Mouse (Mus musculus): ENCODE measurements around the gene Syce2.
A peak's percentile ranks its signal among the peaks of the same experiment; 100 is the strongest.

Syce2 gene

GRCm38 (mm10) chr8:84844397-84845070 lies 27.4 kb upstream of the Syce2 start:
- DNase-seq (ENCODE audit: low read depth, low spot score), result no peak

- no peak for DNase-seq (ENCODE audit: low read depth, low spot score)
These were observed 26.4 kb upstream of the Syce2 start for GRCm38 (mm10) chr8:84845355-84846093.

DNA sequence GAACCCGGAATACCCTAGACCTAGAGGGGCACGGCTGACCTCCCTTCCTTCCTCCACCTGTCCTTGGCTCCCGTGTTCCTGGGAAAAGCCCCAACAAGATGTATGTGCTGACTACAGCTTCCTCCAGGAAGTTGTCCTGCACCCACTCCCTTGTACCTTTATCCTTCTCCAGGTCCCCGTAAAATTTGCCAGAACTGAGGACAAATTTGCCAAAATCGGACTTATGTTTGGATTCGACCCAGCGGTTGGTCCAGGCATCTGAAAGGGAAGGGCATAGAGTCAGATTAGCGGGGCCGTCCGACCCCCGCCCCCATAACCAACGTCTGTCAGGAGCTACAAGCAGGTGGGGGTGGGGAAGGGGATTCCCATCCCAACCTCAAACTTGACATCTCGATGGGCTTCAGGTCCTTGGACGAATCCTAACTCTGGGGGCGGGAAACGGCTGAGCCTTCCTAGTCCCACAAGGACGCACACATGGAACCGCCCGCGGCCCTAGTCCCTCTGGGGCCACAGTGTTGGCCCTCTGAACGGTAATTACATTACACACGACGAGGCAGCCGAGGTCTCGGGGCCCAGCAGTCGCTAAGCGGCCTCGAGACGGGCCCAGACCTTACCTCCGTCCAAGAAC lies 25.7 kb upstream of the Syce2 start:
- no peak for DNase-seq (ENCODE audit: low read depth, low spot score)

GRCm38 (mm10) chr8:84846722-84847572 lies 25.0 kb upstream of the Syce2 start, which contains the start of gene Calr:
TSS of gene Calr (minus strand) at chr8:84846934.
- DNase-seq (ENCODE audit: low read depth, low spot score), result peak; percentile 99

GRCm38 (mm10) chr8:84847684-84848435 lies 24.1 kb upstream of the Syce2 start:
- no peak for DNase-seq (ENCODE audit: low read depth, low spot score)

DNA sequence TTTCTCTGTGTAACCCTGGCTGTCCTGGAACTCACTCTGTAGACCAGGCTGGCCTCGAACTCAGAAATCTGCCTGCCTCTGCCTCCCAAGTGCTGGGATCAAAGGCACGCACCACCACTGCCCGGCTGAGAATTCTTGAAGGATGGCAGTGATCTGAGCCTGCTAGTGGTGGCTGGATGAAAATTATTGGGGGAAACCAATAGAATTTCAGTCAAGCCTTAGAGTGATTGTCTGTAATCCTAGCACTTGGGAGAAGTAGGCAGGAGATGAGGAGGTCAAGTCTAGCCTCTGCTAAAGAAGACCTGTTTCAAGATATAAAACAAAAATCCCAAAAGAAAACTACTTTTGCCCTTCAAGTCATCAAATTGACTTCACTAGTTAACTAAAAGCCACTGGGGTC lies 15.5 kb upstream of the Syce2 start:
- no peak for DNase-seq (ENCODE audit: low read depth, low spot score)

DNA sequence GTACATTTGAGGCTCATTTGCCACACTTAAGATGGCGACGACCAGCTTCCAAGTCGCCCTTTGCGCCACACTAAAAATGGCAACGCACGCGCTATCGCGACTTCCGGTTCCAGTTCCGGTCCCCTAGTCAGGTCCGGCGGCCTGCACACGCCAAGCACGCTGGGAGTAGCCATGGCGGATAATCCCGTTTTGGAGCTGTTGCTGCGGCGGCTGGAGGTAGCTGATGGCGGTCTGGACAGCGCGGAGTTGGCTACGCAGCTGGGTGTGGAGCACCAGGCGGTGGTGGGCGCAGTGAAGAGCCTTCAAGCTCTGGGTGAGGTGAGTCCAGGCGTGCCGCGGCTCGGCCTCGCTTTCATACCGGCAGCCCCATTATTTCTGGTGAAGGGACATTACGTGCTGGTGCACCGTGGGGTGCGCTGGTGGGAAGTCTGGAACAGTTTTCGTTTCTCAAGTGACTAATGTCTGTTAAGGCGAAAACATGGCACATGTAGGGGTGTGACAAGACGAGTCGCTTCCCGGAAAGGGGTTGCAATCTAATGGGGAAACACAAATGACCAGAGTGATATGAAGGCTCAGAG lies 15.0 kb upstream of the Syce2 start, which contains the start of gene Farsa:
Gene Farsa (plus strand): TSS at position 126 of the 578 bp plus-strand sequence.
- DNase-seq (ENCODE audit: low read depth, low spot score), result peak; percentile 87

DNA sequence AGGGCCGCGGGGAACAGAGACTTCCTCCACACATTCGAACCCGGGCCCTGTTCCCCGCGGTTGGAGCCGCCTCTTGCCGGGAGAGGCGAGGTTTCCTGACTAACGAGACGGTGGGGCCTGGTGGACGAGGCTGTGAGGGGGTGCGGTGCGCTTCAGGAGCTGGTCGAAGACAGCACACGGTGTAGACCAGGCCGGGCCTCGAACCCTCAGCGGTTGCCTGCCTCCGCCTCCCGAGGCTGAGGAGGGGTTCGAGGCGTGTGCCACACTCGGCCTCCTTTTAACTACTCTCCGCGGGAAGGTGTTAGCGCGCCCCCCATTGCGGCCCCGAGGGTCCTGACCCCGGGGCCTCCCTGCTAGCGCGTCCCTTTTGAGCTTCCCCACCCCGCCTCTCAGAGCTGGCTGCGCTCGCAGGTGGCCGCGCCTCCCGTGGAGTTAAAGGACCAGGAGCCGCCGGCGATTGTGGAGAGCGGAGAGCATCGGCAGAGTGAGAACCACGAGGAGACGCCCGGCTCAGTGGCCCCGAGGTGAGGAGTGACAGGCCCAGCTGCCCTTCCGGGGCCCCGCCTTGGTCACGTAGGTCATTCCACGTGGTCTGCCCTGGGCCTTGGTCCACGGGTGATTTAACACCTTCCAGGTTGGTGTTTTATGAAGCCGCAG lies 526 bp downstream of the Syce2 start:
- no peak for DNase-seq (ENCODE audit: low read depth, low spot score)

DNA sequence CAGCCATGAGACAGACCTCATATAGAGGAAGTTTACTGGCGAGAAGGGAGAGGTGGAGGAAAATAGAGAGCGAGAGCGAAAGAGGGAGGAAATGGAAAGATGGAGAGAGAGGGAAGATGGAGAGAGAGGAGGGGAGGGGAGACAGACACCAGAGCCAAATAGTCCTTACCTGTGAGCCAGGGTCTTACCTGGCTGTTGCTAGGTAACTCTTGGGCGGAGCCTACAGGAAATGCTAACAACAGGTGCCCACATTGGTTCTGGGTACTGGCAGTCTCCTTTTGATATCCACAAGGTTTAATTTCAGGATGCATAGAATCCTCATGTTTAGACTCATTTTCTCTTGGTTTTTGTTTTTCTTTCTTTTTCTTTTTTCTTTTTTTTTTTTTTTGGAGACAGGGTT lies 1.1 kb downstream of the Syce2 start:
- no peak for DNase-seq (ENCODE audit: low read depth, low spot score)

- no peak for DNase-seq (ENCODE audit: low read depth, low spot score)
These were observed 2.4 kb downstream of the Syce2 start for GRCm38 (mm10) chr8:84874339-84874738.

DNA sequence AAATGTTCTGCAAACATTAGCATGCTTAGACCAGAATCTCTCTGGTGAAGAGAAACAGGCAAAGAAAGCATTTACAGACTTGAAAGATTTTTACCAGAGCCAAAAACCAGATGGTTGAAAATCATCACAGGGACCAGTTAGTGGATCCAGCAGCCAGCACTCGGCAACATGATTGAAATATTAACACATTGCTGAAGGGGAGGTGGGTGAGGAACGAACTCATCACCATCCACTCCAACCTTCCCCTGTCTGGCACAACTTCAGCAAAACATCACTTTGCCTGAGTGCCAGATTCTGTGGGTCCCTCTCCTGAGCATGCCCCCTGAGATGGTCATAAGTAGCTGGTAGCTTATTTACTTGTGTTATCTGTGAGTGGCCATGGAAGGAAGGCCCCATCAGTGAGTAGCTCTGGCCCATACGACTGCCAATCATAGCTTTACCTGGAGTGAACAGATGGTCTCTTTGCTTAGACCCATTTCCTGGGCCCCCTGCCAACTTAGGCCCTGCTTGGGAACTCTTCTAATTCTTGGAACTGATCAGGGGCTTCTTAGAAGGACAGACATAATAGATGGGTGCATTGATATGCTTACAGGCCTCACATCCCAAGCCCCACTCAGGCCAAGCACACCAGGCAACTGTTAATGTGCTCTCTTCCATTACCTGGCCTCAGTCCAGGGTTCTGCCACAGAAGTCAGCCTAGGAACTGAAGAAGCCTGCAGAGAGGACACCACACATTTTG lies 5.6 kb downstream of the Syce2 start:
- no peak for DNase-seq (ENCODE audit: low read depth, low spot score)

DNA sequence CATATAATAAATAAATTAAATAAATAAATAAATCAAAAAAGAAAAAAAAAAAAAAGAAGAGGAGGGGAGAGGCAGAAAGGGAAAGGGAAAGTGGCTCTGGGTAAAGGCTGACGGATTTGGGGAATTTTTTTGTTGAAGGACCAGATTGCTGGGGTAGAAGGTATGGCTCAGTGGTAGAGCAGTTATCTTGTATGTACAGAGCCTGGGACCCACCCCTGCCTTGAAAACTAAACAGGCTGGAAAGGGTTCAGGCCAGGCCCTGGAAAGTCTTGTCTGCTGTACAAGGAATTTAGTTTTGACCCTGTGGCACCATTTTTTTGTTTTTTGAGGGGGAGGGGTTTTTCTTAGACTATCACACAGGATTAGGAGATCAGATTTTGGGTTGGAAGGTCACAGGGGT lies 7.0 kb downstream of the Syce2 start:
- DNase-seq (ENCODE audit: low read depth, low spot score), result no peak

DNA sequence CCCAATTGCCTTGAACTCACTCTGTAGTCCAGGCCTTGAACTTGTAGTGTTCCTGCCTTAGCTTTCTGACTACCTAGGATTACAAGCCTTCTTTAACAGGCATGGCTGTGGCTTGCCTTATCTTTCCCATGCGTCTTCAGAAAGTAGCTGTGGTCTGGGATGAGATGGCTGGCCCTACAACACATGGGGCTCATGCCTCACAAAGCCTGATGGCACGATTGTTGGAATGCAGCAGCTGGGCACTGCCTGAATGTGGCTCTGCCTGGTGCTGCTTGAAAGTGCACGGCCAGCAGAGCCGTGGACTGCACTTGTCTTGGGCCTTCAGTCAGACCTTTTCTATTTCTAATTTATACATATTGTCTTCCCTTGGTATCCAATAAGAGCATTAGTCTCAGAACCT lies 12.8 kb downstream of the Syce2 start:
- no peak for DNase-seq (ENCODE audit: low read depth, low spot score)

DNA sequence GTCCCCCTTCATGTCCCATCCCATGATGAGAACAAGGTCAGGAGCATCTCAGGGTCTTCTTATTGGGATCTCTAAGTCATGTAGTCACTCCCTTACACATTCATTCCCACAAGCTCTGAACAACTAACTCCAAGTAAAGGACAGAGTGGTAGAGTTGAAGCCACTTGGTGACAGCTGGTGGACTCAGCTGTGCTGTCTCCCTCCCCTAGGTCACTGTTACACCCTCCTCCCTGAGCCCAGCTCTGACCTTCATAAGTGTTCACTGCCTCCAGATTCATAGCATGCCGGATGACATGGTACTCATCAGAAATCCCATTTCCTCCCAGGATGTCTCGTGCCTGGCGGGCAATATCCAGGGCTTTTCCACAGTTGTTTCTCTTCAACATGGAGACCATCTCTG lies 16.4 kb downstream of the Syce2 start:
- no peak for DNase-seq (ENCODE audit: low read depth, low spot score)

GRCm38 (mm10) chr8:84889141-84889540 lies 17.2 kb downstream of the Syce2 start:
- no peak for DNase-seq (ENCODE audit: low read depth, low spot score)

- no peak for DNase-seq (ENCODE audit: low read depth, low spot score)
These were observed 21.2 kb downstream of the Syce2 start for GRCm38 (mm10) chr8:84892993-84893708.

DNA sequence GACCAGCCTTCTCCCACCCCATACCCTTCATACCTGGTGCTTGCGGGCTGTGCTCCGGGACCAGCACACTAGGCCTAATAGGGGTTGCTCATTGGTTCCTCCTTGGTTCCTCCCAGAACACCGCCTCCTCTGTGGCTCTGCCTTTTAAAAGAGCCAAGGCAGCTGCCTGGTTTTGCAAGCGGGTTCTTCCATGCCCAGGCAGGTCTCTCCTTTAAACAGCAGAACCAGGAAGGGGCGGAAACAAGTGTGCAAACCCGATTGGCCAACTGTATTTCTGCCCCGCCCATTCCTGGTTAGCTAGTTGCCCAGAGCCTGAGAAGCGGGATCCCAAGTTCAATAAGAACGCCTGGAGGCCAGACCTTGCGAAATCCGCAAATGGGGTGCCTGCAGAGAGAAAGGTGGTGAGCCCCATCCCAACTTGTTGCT lies 21.8 kb downstream of the Syce2 start, which contains the start of gene Gcdh:
Gene Gcdh (minus strand): TSS at position 213 of the 426 bp plus-strand sequence.
- DNase-seq (ENCODE audit: low read depth, low spot score), result peak; percentile 82

DNA sequence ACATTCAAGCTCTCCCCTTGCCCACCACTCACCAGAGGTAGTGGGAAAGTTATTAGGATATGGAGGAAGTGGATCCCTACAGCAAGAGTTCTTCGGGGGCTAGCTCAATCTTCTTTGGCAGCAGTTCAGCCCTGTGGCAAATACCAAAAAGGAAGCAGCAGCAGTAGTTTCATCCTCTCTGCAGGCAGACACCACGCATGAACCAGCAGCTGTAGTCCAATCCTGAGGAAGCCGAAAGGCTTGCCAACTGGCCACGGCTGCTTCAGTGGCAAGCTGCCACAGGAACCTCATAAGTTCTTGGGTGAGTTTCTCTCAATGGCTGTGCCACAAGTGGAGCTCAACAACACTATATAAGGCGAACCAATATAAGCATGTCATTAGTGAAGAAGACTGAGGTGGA lies 24.1 kb downstream of the Syce2 start:
- DNase-seq (ENCODE audit: low read depth, low spot score), result no peak

DNA sequence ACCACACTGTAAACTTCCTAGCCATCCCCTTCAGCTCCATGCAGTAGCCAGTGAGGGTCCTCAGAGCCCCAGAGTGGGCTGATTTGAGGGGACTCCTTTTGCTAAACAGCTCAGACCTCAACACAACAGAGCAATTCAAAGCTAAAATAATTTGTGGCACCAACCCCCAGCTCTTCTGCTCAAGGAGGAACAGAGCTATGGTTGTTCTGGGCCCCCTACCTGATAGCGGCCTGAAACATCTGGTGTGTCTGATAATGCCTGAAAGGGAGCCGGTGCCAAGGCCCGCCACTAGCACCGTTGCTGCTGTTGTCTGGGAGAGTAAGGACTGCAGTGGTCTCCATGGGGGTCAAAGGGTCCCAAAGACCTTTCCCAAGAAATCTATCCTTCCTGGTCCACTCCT lies 29.2 kb downstream of the Syce2 start:
- DNase-seq (ENCODE audit: low read depth, low spot score), result no peak
